Mouse (Mus musculus) embryonic facial prominence, embryonic 11.5 days (tissue): Measurements from ENCODE around the gene Mast3. TPM values are rescaled to one million over a fixed set of nuclear protein-coding genes. Genes with fewer than 3 reads are reported as not detected.

Source experiments
- ATAC-seq: fragments of 200-750 bp; cut with Nextera tagmentation; replicated peaks from 2 replicates; pipeline ENCODE4 v1.8.0; 2017; ENCODE audit warnings: low read depth; ENCODE audit not compliant: insufficient number of reproducible peaks, low FRiP score, low TSS enrichment
- DNase-seq: peaks from one replicate; pipeline ENCODE4 v3.0.0-alpha.2; 2015; ENCODE audit warnings: low spot score
- H3K27ac ChIP-seq: fragments of 300-500 bp; sonication (generic); replicated peaks from 2 replicates; pipeline ENCODE4 v1.5.1; 2014; ENCODE audit warnings: mild to moderate bottlenecking, low read depth, low read length, control low read depth
- H3K27me3 ChIP-seq: fragments of 300-500 bp; sonication (generic); 2 replicates; pipeline ENCODE4 v1.6.1; 2014; ENCODE audit warnings: mild to moderate bottlenecking, low read length, moderate library complexity, mixed read lengths; ENCODE audit not compliant: control insufficient read depth, insufficient read depth
- H3K36me3 ChIP-seq: fragments of 300-500 bp; sonication (generic); replicated peaks from 2 replicates; pipeline ENCODE4 v1.6.1; 2014; ENCODE audit warnings: low read depth, mild to moderate bottlenecking, low read length, moderate library complexity, mixed read lengths; ENCODE audit not compliant: control insufficient read depth, insufficient read depth
- H3K4me1 ChIP-seq: fragments of 300-500 bp; sonication (generic); 2 replicates; pipeline ENCODE4 v1.6.1; 2014; ENCODE audit warnings: low read length, mixed read lengths; ENCODE audit not compliant: control insufficient read depth, insufficient read depth
- H3K4me2 ChIP-seq: fragments of 300-500 bp; sonication (generic); 2 replicates; pipeline ENCODE4 v1.6.1; 2014; ENCODE audit warnings: low read depth, mild to moderate bottlenecking, control low read depth, low read length, moderate library complexity
- H3K4me3 ChIP-seq: fragments of 300-500 bp; sonication (generic); 2 replicates; pipeline ENCODE4 v1.5.1; 2014; ENCODE audit warnings: low read depth, low read length, control low read depth
- H3K9ac ChIP-seq: fragments of 300-500 bp; sonication (generic); replicated peaks from 2 replicates; pipeline ENCODE4 v1.6.1; 2014; ENCODE audit warnings: mild to moderate bottlenecking, control low read depth, low read length
- H3K9me3 ChIP-seq: fragments of 300-500 bp; sonication (generic); replicated peaks from 2 replicates; pipeline ENCODE4 v1.6.1; 2016; ENCODE audit warnings: mild to moderate bottlenecking, low read length, inconsistent platforms, mixed read lengths; ENCODE audit not compliant: control insufficient read depth
- WGBS: fragments of 180-500 bp; shearing (Covaris S2); extraction: QIAGEN DNeasy Blood & Tissue Kit; methylation state at CpG from one replicate; pipeline ENCODE4 v1.1.7; 2014; 5-methylcytosine and 5-hydroxymethylcytosine counted together
- polyA plus RNA-seq: library from polyadenylated mRNA; unstranded; fragments of >200 nt; fragmentation: Nextera tagmentation; extraction: Ambion mirVana; gene quantifications from 2 replicates; pipeline ENCODE4 v1.2.1, GENCODE M21; 2014

Mast3 gene
- polyA plus RNA-seq, 1 experiment from 2014 or later = 9.7 TPM

GRCm38 (mm10) chr8:70772075-70772474 is 32.8 kb downstream of the Mast3 start:
- no peak overlapping the region for H3K4me2 ChIP-seq
- H3K36me3 ChIP-seq = peaks cover 10% of the 10 kb centered on the region
- H3K4me1 ChIP-seq = no peaks in the 10 kb centered on the region; the same call in 1 of the 2 replicates
- no peaks in the 10 kb centered on the region for H3K9me3 ChIP-seq
- ATAC-seq (no peak), DNase-seq (no peak)
- WGBS = 96% methylated on average over 13 of the region's 13 CpGs
- H3K9ac ChIP-seq = no peak overlapping the region
- H3K4me3 ChIP-seq = no peak overlapping the region
- H3K27me3 ChIP-seq = no peaks in the 10 kb centered on the region
- H3K27ac ChIP-seq = no peak overlapping the region

DNA sequence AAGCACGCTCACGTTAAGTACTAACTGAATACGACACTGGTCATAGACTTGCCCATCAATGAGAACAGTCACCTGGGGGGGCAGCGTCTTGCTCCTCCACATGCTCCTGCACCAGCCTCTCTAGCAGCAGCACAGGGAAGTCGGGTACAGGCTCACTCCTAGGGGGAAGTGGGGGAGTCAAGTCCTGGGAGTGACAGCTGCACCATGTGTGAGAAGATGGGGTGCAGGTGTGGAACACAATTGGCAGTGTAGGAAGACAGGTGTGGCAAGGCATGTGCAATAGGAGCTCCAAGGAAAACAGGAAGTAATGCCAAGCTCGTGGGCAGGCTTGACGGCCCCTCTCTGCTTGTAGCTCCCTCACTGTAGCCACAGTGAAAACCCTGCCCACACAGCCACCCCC is 33.6 kb downstream of the Mast3 start:
- Histone ChIP-seq H3K36me3 (peaks cover 10% of the 10 kb centered on the region), H3K9ac (no peak overlapping the region)

DNA sequence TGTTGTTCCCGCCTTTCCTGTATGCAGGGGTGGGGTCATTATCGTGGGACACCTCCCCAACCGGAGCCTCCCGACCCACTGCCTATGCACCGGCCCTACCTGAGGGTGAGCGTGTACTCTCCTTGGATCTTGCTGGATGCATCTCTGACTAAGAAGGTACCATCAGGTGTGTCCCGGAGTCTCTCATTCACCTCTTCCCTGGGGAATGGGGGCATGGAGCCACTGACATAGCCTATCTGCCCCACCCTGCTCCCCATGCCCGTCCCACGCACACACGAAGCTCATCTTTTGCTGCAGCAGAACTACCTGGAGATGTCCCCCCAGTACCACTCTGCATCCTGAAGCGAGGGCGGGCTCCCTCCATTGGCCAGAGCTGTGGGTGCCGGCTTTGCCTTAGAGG is 34.1 kb downstream of the Mast3 start:
- Histone ChIP-seq H3K27me3 (no peaks in the 10 kb centered on the region), H3K27ac (no peak overlapping the region)

More for the DNA sequence above, 33.6 kb downstream of the Mast3 start:
- Histone ChIP-seq H3K4me1 (peaks cover 3% of the 10 kb centered on the region), H3K9me3 (no peaks in the 10 kb centered on the region), H3K27me3 (no peaks in the 10 kb centered on the region), H3K27ac (no peak overlapping the region), H3K4me2 (no peak overlapping the region), H3K4me3 (no peak overlapping the region)
- no peak for ATAC-seq
- no peak for DNase-seq
- 85% methylated on average over 7 of the region's 7 CpGs for WGBS

DNA sequence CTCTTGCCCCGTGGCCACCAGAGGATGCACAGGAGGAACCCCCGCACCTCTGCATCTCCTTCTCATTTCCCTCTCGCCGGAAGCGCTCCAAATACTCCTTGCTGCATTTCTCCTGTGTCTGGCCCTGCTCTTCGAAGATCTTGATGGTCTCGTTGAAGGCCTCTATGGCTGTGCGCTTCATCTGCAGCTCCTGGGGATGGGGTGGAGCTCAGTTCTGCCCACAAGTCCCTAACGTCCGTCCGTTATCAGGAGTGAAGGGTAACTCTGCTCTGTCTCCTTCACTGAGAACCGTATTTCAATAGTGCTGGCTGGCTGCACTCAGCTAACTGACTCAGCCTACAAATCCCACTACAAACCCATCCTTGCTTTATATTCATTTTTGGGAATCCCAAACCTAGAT is 35.0 kb downstream of the Mast3 start:
- H3K4me1 ChIP-seq = peaks cover 3% of the 10 kb centered on the region
- 67% methylated on average over 12 of the region's 12 CpGs for WGBS
- peaks cover 10% of the 10 kb centered on the region for H3K36me3 ChIP-seq
- no peak overlapping the region for H3K4me2 ChIP-seq
- no peak for ATAC-seq
- H3K27ac ChIP-seq = no peak overlapping the region
- H3K4me3 ChIP-seq = no peak overlapping the region
- no peak for DNase-seq
- no peaks in the 10 kb centered on the region for H3K27me3 ChIP-seq
- no peak overlapping the region for H3K9ac ChIP-seq
- H3K9me3 ChIP-seq = no peaks in the 10 kb centered on the region

More for the DNA sequence above, 34.1 kb downstream of the Mast3 start:
- ATAC-seq = no peak
- no peak overlapping the region for H3K9ac ChIP-seq
- H3K9me3 ChIP-seq = no peaks in the 10 kb centered on the region
- WGBS = 94% methylated on average over 13 of the region's 13 CpGs
- no peak overlapping the region for H3K4me3 ChIP-seq
- H3K4me1 ChIP-seq = peaks cover 3% of the 10 kb centered on the region
- H3K36me3 ChIP-seq = peaks cover 10% of the 10 kb centered on the region
- H3K4me2 ChIP-seq = no peak overlapping the region
- DNase-seq = no peak

DNA sequence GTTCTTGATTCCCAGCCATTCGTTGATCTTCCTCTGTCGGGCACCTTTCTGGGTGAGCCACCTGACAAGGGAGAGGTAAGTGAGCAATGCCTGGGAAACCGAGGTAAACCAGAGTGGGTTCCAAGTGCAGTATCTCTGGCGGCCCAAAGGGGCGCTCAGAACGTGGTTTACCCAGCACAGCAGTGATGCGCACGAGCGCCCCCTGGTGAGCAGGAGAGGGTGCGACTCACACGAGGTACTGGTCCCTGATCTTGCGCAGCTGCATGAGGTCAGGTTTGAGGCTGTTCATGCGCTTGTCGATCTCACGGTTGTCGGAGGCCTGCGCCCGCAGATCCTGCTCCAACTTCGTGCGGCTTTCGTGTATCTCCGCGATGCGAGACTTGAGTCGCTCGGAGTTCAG is 35.5 kb downstream of the Mast3 start:
- 7% methylated on average over 26 of the region's 26 CpGs for WGBS
- H3K4me1 ChIP-seq = peaks cover 3% of the 10 kb centered on the region
- no peaks in the 10 kb centered on the region for H3K27me3 ChIP-seq
- H3K4me3 ChIP-seq = no peak overlapping the region
- no peak; the same call in 1 of the 2 replicates for ATAC-seq
- H3K4me2 ChIP-seq = no peak overlapping the region
- peak; percentile 98 for DNase-seq
- H3K36me3 ChIP-seq = peaks cover 10% of the 10 kb centered on the region
- H3K27ac ChIP-seq = no peak overlapping the region
- no peaks in the 10 kb centered on the region for H3K9me3 ChIP-seq
- no peak overlapping the region for H3K9ac ChIP-seq

DNA sequence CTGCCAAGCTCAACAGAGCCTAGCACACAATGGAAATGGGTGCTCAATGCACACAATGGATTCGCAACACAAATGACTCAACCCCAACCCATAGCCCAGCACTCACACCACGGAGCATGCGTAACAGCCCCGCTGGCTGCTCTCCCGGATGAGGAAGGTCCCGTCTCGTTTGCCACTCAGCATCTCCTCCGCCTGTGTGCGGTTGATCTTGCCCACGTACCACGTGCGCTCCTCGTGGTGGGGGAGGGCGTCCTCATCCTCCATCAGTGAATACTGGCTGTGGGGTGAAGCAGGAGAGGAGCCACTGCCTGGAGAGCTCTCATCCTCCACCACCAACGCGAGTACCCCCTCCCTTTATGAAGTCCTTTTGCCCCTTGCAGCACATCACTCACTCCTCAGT is 35.9 kb downstream of the Mast3 start:
- Histone ChIP-seq H3K4me2 (no peak overlapping the region), H3K9ac (no peak overlapping the region), H3K9me3 (no peaks in the 10 kb centered on the region), H3K4me1 (peaks cover 3% of the 10 kb centered on the region), H3K4me3 (no peak overlapping the region), H3K27ac (no peak overlapping the region), H3K36me3 (peaks cover 10% of the 10 kb centered on the region), H3K27me3 (no peaks in the 10 kb centered on the region)
- DNase-seq (no peak), ATAC-seq (no peak)
- 84% methylated on average over 16 of the region's 16 CpGs for WGBS

DNA sequence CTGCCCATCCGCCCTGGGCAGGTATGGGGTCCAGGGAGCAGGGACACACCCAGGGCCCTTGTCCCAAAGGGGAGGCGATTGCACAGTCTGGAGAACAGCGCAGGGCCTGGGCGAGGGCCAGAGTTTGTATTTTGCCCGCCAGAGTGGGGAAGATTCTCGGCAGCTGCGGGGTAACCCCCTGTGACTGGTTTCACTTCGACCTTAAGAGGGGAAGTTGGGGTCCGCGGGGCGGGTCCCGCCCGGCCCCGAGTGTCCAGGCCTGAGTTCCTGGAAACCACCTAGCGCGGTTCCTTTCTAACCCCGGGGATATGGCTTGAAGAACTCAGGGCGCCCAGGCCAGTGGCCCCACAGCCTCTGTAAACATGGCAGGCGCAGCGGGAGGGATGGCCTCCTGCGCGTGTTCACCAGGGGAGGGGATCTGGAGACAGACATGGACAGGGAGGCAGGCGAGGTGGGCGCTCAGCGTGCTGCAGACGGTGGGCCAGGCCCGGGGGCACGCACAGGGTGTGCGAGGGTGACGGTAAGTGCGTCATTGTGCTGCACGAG is 36.5 kb downstream of the Mast3 start:
- Histone ChIP-seq H3K4me2 (no peak overlapping the region), H3K9ac (no peak overlapping the region), H3K36me3 (peaks cover 10% of the 10 kb centered on the region), H3K4me1 (peaks cover 3% of the 10 kb centered on the region), H3K27ac (no peak overlapping the region), H3K4me3 (no peak overlapping the region), H3K9me3 (no peaks in the 10 kb centered on the region), H3K27me3 (no peaks in the 10 kb centered on the region)
- DNase-seq (no peak), ATAC-seq (0 out of 2 replicates have a peak, but pooled peaks have one; percentile 5)
- WGBS = 94% methylated on average over 32 of the region's 32 CpGs

GRCm38 (mm10) chr8:70767503-70767902 is 37.4 kb downstream of the Mast3 start:
- 79% methylated on average over 6 of the region's 6 CpGs for WGBS
- no peak overlapping the region for H3K9ac ChIP-seq

More at GRCm38 (mm10) chr8:70767503-70767902, 37.4 kb downstream of the Mast3 start:
- Histone ChIP-seq H3K4me1 (peaks cover 3% of the 10 kb centered on the region), H3K27me3 (no peaks in the 10 kb centered on the region), H3K36me3 (peaks cover 10% of the 10 kb centered on the region), H3K9me3 (no peaks in the 10 kb centered on the region), H3K4me3 (no peak overlapping the region), H3K27ac (no peak overlapping the region), H3K4me2 (no peak overlapping the region)
- no peak for DNase-seq
- no peak for ATAC-seq
